Mouse (Mus musculus) thymus, adult 2 months (tissue): ENCODE measurements at regions not wholly inside any gene's neighbourhood (a gene's known extent, or its start where the extent isn't known, plus 50 kb on each side); places are given as distances from the start of the nearest gene placed in this dataset.

ENCODE experiments used
- CTCF ChIP-seq: fragments of 200-500 bp; IDR thresholded peaks from 2 replicates; pipeline ENCODE4 v1.5.1; 2012; ENCODE audit warnings: mild to moderate bottlenecking, control low read depth, low read length, moderate library complexity, borderline replicate concordance; ENCODE audit not compliant: control insufficient read depth, poor library complexity, insufficient read depth; ENCODE audit errors: extremely low read depth
- POLR2A ChIP-seq: fragments of 200-500 bp; IDR thresholded peaks from 2 replicates; pipeline ENCODE4 v1.6.1; 2012; ENCODE audit warnings: mild to moderate bottlenecking, low read length, control low read depth, moderate library complexity; ENCODE audit not compliant: control insufficient read depth, poor library complexity, insufficient read depth; ENCODE audit errors: extremely low read depth

DNA sequence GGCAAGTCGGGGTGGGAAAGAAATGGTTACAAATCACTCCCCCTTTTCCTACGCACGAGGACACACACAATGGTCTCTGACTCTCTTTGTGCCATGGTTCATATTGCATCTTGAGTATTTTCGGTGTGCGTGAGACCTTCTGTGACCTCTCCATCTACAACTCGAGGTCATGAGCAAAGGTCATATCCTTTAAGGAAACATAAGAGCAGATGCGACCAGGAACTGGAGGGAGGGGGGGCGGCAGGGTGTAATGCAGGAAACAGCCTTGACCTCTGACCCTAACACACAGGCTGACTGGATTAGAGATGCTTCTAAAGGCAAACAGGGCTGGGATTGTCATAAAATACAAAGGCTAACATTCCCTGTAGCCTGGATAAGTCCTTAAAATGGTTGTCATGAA, 450.7 kb upstream of the Gm10131 start:
- TF ChIP-seq CTCF (no peak), POLR2A (no peak)
